Mouse (Mus musculus): ENCODE data around the gene Dll3. TPM values are rescaled to one million over a fixed set of nuclear protein-coding genes. Genes with fewer than 3 reads are reported as not detected.
"Not testable (repeated sequence)": the region's sequence is repeated elsewhere in the genome, so short reads cannot be mapped to it uniquely, and the experiment has no call there.

Gene Dll3
- total RNA-seq, 2 experiments from 2014 or later = not detected

DNA sequence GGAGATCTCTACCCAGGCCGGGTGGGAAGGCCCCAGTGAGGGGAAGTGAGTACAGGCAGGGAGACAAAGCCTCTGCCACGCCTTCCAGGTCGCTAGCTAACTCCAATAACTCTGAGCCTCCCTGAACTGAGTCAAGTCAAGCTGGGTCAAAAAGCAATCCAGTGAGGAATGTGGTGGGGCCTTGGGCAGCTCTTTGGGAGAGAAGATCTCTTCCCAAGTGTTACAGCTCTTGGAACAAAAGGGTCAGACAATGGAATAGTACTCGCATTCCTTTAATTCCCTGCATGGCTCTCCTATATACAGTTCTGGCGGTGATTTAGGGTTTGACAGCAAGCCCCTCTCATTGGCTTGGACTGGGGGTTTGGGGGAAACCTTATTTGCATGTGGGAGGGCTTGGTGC, 39.2 kb downstream of the Dll3 start:
- no peak for ATAC-seq (ENCODE audit: poor library complexity, severe bottlenecking)

DNA sequence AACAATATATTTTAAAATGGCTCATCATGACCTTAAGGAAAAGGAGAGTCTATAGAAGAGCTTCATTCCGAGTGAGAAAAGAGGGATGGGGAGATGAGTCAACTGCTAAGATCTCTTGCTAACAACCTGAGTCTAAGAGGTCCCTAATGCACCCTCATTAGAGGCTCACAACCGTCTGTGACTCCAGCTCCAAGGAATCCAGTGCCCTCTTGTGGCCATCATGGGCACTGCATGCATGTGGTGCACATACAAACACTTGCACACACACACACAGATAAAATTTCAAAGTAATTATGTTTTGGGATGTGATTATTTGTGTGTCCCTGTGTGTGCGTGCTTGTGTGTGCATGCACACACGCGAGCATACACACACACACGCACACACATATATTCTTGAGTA, 46.6 kb downstream of the Dll3 start:
- no peak for ATAC-seq (ENCODE audit: poor library complexity, severe bottlenecking)

DNA sequence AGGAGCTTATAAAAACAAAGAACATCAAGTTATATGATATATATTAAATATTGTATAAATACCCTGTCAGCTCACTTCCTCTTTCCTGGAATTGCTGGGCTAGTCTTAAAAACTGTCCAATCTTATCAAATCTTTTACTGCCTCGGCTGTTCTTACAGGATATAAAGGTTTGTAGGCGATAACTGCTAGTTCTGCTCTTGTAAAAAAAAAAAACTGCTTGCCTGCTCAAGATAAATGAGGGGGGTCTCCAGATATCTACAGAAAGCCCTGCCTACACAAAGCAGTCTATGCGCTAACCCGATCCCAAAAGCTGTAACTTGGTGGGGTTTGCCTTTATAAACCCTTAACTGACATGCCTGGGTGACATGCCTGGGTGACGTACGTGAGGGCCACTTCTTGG, 47.4 kb downstream of the Dll3 start:
- no peak for ATAC-seq (ENCODE audit: poor library complexity, severe bottlenecking)

DNA sequence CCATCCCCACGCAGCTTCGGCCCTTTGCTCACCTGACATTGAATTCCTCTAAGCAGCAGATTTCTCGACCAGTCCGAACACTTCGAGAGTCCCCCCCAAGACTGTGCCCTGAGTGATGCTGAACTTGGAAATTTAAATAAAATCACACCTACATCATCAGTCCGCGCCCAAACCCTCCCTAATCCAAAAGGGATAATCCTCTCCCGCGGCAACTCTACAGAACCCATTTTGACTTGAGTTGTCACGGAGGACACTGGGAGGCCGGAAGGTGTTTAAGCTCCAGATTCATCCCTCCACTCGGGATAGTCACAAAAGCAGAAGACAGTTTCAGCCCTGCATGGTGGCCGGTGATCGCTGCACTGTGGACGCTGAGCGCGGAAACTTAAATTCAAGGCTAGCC, 50.1 kb downstream of the Dll3 start:
- ATAC-seq (ENCODE audit: poor library complexity, severe bottlenecking) = no peak

DNA sequence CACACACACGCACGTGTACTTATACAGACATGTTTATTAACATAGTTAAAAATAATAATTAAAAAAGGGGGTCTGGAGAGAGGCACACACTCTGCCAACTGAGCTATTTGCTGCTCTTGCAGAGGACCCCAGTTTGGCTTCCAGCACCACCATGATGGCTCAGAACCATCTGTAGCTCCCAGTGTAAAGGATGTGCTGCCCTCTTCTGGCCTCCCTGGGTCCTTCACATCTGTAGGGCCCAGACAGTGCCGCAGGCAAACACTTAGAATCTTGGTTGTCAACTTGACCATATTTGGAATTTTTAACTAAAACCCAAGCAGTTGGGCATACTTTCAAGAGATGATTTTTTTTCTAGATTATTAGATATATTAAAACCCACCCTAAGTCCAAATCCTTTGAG, 53.1 kb downstream of the Dll3 start:
- no peak for ATAC-seq (ENCODE audit: poor library complexity, severe bottlenecking)

DNA sequence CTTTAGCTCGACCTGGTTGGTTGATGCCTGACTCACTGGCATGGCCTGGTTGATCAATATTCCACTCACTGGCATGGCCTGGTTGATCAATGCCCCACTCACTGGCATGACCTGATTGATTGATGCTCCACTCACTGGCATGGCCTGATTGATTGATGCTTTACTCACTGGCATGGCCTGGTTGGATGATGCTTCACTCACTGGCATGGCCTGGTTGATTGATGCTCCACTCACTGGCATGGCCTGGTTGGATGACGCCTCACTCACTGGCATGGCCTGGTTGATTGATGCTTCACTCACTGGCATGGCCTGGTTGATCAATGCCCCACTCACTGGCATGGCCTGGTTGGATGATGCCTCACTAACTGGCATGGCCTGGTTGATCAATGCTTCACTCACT, 58.1 kb downstream of the Dll3 start:
- not testable (repeated sequence) for ATAC-seq (ENCODE audit: poor library complexity, severe bottlenecking)

Other genes starting within 250 kb of the Dll3 start
- not detected in 2 replicates for gene Fcgbp, start 231.0 kb downstream of the Dll3 start, total RNA-seq (2015)
- not detected in 2 replicates for gene Fcgbp, start 231.0 kb downstream of the Dll3 start, total RNA-seq (2017)
- gene 9530053A07Rik, start 172.8 kb downstream of the Dll3 start, total RNA-seq (2015) = not detected in 2 replicates
- gene 9530053A07Rik, start 172.8 kb downstream of the Dll3 start, total RNA-seq (2017) = 0.04 TPM in 1 of 2 replicates, not detected in the other
- 75.0 and 75.5 TPM in 2 replicates for gene Fbl, start 132.5 kb downstream of the Dll3 start, total RNA-seq (2015)
- gene Fbl, start 132.5 kb downstream of the Dll3 start, total RNA-seq (2017) = 85.1 and 88.7 TPM in 2 replicates
- 3.0 and 3.5 TPM in 2 replicates for gene Dyrk1b, start 122.8 kb downstream of the Dll3 start, total RNA-seq (2015)
- gene Dyrk1b, start 122.8 kb downstream of the Dll3 start, total RNA-seq (2017) = 2.7 and 5.3 TPM in 2 replicates
- 0.68 and 1.1 TPM in 2 replicates for gene Eid2, start 34.4 kb downstream of the Dll3 start, total RNA-seq (2015)
- 0.40 and 0.57 TPM in 2 replicates for gene Eid2, start 34.4 kb downstream of the Dll3 start, total RNA-seq (2017)
- gene Eid2b, start 24.5 kb downstream of the Dll3 start, total RNA-seq (2015) = 3.6 and 5.8 TPM in 2 replicates
- gene Eid2b, start 24.5 kb downstream of the Dll3 start, total RNA-seq (2017) = 2.9 and 3.0 TPM in 2 replicates
- gene Selenov, start 11.1 kb downstream of the Dll3 start, total RNA-seq (2015) = not detected in 2 replicates
- not detected in 2 replicates for gene Selenov, start 11.1 kb downstream of the Dll3 start, total RNA-seq (2017)
- gene Timm50, start 9.8 kb upstream of the Dll3 start, total RNA-seq (2015) = 19.5 and 26.2 TPM in 2 replicates
- 19.7 and 22.1 TPM in 2 replicates for gene Timm50, start 9.8 kb upstream of the Dll3 start, total RNA-seq (2017)
- 47.1 and 56.8 TPM in 2 replicates for gene Supt5, start 36.5 kb upstream of the Dll3 start, total RNA-seq (2015)
- 61.2 and 67.5 TPM in 2 replicates for gene Supt5, start 36.5 kb upstream of the Dll3 start, total RNA-seq (2017)
- gene Rps16, start 48.4 kb upstream of the Dll3 start, total RNA-seq (2015) = 2,258 and 2,353 TPM in 2 replicates
- gene Rps16, start 48.4 kb upstream of the Dll3 start, total RNA-seq (2017) = 250 and 448 TPM in 2 replicates
- gene Plekhg2, start 70.4 kb upstream of the Dll3 start, total RNA-seq (2015) = 11.5 and 15.2 TPM in 2 replicates
- gene Plekhg2, start 70.4 kb upstream of the Dll3 start, total RNA-seq (2017) = 6.1 and 6.3 TPM in 2 replicates
- gene Zfp36, start 78.0 kb upstream of the Dll3 start, total RNA-seq (2015) = 350 and 368 TPM in 2 replicates
- 118 and 143 TPM in 2 replicates for gene Zfp36, start 78.0 kb upstream of the Dll3 start, total RNA-seq (2017)
- 14.7 and 15.4 TPM in 2 replicates for gene Med29, start 90.5 kb upstream of the Dll3 start, total RNA-seq (2015)
- gene Med29, start 90.5 kb upstream of the Dll3 start, total RNA-seq (2017) = 9.0 and 9.4 TPM in 2 replicates
- 42.1 and 46.8 TPM in 2 replicates for gene Paf1, start 90.7 kb upstream of the Dll3 start, total RNA-seq (2015)
- 129 and 153 TPM in 2 replicates for gene Paf1, start 90.7 kb upstream of the Dll3 start, total RNA-seq (2017)
- 544 and 552 TPM in 2 replicates for gene Gmfg, start 135.2 kb upstream of the Dll3 start, total RNA-seq (2015)
- gene Gmfg, start 135.2 kb upstream of the Dll3 start, total RNA-seq (2017) = 837 and 967 TPM in 2 replicates
- gene Lrfn1, start 149.7 kb upstream of the Dll3 start, total RNA-seq (2015) = 1.0 and 1.7 TPM in 2 replicates
- 0.66 and 0.98 TPM in 2 replicates for gene Lrfn1, start 149.7 kb upstream of the Dll3 start, total RNA-seq (2017)
- gene Ifnl2, start 208.2 kb upstream of the Dll3 start, total RNA-seq (2015) = not detected in 2 replicates
- not detected in 2 replicates for gene Ifnl2, start 208.2 kb upstream of the Dll3 start, total RNA-seq (2017)
- not detected in 2 replicates for gene Ifnl3, start 220.6 kb upstream of the Dll3 start, total RNA-seq (2015)
- gene Ifnl3, start 220.6 kb upstream of the Dll3 start, total RNA-seq (2017) = not detected in 2 replicates
- gene Sycn, start 238.6 kb upstream of the Dll3 start, total RNA-seq (2015) = not detected in 2 replicates
- gene Sycn, start 238.6 kb upstream of the Dll3 start, total RNA-seq (2017) = not detected in 2 replicates
- 1.4 and 2.2 TPM in 2 replicates for gene Nccrp1, start 245.0 kb upstream of the Dll3 start, total RNA-seq (2015)
- gene Nccrp1, start 245.0 kb upstream of the Dll3 start, total RNA-seq (2017) = 0.26 TPM in 1 of 2 replicates, not detected in the other